Mouse (Mus musculus): ENCODE measurements at regions not wholly inside any gene's neighbourhood (a gene's known extent, or its start where the extent isn't known, plus 50 kb on each side); places are given as distances from the start of the nearest gene placed in this dataset.

DNA sequence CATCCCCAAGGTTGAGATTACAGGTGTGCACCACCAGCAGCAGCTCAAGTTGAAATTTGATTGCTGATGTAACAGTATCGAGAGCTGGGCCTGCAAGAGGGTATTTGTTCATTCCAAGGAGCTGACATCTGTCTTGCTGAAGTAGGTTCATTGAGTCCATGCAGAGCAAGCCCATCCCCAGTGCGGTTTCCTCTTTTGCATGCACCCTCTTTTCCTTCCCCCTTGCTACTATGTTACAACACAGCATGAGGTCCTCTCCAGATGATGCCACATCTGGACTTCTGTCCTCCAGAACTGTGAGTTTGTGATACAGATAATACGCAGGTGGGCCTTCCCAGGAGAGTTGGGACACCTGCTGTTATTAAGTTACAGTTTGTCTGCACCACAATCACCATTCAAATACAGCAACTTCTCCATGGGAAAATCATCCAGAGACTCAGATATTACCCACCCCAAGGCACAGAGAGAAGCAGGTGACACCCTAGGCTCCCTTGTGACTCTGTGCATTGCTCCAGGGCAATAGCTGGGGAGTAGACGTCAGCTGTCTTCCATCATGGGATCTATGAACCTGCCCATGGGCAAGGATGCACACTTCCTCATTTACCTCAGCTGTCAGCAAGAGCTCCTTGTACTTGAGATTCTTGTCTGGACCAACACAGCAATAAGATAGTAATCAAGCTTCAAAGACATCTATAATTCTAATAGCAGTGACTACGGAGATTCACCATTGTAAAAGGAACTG lies 137.8 kb downstream of the Ets2 start:
- DNase-seq = no peak

DNA sequence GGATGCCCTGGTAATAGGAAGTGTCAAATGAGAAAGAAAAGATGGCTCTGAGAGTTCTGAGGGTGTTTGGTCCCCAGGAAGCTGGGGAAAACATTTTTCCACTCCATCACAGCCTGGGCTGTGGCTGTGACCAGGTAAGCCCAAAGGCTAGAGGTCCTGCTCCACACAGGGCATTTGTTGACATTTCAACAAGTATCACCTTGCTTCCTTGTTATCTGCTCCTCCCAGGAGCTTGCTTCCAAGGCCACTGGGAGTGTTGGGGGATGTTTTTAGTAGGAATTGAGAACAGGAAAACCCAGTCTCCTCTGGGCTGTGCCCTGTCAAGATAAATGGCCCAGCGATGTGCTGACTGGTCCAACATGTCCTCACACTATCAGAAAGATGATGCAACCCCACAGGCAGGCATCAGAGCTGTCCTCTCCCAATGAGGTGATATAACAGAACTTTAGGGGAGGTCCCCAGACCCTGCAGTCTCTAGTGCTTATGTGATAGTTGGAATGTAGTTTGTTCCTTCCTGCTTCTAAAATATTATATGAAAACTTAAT lies 137.1 kb downstream of the Ets2 start:
- DNase-seq = no peak

DNA sequence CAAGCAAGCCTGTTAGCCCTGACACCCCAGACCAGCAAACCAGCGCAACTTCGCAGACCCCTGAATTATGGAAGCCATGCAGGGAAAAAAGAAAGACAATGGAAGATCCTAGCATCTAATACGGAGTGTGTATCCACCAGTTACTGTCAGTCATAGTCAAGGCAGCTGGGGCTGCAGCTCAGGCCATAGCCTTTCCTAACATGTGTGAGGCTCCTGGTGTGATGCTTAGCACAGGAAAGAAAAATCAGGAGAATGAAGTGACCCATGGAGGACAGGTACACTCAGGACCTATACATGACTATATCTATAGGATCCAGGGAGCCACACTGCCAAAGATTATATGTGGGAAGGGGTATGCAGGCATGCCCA lies 136.6 kb downstream of the Ets2 start:
- no peak for DNase-seq

DNA sequence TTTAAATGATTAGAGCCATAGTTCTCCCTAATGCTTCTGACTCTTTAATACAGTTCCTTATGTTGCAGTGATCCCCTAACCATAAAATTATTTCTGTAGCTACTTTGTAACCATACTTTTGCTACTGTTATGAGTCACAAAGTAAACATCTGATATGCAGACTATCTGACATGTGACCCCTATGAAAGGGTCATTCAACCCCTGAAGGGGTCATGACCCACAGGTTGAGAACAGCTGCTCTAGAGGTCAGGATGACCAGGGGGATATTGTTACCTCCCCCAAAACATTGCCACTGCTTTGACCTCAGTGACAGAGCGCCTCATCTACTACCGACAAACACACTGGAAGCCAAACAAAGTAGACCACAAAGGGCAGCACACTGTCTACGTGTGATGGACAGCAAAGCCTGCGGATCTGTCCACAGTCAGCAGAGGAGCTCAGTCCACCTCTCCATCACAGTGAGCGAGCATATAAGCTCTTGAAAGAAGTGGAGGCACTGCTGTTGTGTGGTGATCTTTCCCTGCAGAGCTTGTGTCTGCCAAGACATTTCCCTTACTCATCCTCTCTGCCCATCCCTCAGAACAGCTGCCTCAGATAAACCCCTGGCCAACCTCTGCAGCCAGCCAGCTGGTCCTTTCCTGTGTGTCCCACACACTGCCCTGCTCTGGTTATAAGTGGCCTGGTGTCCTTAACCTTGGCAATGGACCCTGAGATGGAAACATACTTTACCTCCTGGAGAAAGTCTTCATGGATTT lies 136.0 kb downstream of the Ets2 start:
- no peak for DNase-seq

DNA sequence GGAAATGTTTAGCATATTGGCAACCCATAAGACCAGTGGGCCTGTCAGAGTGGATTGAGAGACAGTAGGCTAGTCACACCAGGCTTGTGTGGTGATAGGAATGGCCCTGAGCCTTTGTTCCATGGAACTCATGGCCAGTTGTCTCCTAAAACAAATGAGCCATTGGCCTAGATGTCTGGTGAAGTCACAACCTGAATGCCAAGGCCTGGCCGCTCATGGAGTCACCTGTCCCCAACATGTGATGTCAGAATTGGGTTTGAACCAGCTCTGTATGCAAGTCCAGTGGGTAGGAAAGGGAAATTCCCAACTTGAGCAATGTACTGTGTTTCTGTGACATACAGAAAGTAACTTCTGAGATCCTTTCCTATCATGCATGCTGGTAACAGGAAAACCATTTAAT lies 134.1 kb downstream of the Ets2 start:
- DNase-seq = no peak

DNA sequence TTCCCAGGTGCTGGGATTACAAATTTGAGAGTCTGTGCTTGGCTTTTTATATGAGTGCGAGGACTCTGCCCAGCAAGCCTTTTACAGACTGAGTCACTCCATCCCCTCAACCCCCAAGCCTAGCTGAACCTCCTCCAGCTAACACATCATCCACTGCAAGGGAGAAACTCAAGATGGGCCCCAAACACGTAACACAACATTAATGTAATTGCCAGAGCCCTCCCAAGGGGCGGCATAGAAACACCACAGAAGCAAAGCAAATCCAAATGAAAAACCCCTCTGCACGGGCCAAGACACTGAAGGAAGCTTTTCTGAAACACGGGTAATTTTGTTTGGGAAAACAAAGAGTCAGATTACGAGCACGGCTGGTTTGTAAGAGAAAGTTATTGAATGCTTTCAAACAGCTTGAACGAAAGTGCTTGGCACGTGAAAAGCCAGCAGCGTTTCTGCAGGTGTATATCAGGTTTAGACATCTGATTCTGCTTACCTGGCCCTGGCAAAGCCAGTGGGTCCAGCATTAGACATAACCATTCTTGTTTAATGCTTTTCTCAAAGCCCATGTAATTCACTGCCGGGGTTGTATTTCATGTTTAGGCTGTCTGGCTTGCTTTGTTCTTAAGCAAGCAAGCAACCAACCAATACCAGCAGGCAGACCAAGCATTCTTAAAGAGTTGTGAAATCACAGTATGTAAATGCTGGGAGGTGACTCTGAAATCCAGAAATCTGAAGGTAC lies 132.8 kb downstream of the Ets2 start:
- peak; percentile 46 for DNase-seq

DNA sequence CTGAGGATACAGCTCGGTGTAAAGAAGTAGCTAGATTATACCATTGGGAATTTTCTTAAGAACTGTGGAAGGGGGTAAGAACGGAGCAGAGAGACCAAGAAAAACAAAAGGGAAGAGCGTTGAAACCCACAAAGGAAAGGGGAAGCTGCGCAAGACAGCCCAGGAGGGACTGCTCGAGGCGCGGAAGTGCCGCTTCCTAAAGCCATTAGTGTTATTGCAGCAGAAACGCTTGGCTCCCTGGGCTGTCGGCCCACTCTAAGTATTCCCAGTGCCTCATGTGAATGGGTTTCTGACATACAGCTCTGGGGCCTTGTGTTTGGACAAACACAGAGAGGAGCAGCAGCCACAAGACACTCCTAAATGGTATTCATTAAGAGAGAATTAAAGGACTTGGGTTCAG lies 131.6 kb downstream of the Ets2 start:
- DNase-seq = peak; percentile 47

DNA sequence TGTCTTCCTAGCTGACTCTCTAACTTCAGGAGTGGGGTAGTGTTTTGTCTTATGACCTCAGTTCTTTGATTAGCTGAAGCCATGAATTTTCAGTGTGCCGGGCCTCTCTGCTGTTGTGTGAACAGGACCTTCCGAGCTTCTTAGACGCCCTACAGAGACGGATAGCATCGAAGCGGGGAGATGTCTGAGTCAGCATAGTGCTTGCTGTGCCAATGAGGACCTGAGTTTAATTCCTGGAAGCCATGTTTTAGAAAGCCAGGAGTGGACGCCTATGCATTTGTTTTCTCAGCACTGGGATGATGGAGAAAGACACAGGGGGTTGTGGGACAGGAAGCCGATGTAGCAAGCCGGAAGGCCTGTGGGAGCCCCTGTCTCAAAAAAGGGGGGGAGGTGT lies 130.5 kb downstream of the Ets2 start:
- DNase-seq = no peak

DNA sequence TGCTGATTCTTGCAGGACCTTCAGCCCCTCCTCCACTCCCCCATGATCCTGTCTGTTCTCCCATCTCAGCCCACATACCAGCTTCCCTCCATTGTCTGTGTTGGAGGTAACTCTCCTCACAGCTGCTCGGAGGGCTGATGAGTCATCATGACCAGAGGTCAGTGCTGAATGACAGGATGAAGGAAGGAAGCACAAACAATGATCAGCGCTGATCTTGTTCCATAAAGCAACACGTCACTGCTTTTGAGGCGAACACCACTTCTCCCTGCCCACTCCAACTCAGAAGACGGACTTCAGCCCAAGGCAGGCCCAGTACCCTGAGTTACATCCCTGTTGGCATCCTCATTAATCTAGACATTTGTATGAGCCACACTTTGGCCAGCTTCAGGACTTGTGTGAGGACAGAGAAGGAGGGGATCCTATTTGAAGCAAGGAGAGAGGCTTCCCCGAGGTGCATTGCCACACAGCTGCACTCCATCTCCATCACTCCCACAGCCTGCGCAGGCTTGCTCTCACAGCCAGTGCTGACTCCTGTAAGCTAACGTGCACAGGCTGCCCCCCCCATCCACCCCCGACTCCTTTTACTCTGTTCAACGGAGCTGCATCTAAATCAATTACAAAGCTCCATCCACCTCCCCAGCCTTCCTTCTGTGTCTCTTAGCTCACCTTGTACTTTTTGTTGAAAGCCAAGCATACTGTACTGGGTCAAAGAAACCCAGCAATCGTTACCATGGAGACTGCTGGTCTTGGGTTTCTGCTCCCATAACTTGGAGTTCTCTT lies 129.9 kb downstream of the Ets2 start:
- DNase-seq = peak; percentile 64

DNA sequence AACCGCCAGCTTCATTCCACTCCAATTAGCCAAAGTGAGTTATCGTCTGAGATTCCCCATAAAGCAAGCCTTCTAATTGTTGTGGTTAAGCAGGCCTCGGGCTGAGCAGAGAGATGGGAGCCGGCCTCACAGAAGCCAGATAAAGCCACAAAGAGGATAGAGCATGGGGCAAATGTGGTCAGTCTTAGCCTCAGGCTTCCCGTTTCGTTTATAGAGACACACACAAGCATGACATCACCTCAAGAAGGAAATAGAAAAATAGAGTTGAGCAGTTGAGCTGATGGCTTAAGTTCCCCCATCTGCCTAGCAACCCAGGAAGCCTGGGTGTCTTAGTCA lies 125.5 kb downstream of the Ets2 start:
- DNase-seq = no peak

DNA sequence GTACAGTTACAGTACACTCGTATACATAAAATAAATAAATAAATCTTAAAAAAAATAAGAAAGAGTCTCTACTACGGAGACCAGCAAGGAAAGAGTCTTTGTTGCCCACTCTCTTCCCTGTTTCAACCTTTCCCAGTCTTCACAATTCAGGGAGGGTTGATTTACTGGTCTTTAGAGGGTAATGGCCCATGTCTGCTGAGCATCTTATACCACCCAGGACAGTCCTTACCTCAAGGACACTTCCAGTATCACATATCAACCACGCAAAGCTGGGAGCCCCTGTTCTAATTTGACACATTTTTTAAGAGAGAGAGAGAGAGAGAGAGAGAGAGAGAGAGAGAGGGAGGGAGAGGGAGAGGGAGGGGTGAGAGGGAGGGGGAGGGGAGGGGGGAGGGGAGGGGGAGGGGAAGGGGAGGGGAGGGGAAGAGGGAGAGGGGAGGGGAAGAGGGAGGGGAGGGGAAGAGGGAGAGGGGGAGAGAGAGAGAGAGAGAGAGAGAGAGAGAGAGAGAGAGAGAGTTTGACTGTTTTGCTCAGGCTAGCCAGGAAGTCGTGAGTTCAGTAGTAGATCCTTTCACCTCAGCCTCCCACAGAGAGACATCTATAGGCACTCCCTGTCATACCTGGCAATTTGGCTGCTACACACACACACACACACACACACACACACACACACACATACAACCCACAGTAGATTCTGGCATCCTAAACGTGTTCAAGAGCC lies 125.0 kb downstream of the Ets2 start:
- DNase-seq = no peak

DNA sequence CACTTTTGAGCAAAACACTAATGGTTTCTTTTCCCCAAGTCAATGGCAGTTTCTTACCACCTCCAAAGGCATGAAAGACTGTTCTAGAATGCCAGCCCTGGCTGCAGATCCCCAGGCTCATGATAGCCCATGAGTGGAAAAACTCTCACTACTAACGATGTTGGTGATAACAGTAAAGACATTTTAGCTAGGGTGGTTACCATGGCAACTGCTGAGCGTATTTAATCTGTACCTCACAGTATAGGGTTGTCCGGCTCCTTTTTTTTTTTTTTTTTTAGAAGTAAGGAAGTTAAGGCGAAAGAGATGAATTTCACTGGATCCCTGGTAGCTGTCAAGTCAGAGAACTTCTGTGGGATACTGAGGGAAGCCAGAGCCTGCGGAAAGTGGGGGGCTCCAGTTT lies 123.8 kb downstream of the Ets2 start:
- no peak for DNase-seq

DNA sequence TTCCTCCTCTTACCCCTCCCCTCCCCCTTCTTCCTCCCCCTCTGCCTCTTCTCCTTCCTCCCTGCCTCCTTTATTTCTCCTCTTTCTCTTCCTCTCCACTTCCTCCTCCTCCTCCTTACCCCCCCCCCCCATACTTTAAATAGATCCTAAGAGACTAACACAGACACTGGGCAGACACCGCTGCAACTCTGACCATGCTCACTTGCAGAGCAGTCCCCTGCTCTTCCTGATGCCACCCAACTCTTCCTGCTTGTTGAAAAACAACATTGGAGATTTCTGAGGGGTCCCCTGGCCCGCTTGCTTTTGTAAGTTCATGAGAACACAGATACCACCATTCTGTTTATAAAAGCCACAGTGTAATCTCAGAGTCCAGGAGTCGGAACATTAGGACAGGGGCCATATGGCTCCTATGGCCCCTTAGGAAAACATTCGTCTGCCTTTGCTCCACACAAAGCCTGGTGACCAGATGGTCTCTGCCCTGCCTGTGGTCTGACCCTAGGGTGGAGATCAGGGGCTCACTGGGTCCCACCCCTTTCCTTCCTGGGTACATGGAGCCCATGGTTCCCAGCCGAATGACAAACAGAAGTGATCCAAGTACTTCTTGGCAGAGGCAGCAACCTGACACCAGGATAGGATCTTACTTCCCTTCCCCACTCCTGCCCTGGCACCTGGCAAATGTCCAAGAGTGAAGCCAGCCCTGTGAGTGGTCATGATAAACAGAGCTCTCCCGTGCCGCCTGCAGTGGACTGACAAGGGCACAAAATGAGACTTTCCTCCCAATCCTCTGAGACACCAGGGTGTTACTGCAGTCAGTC lies 123.1 kb downstream of the Ets2 start:
- DNase-seq = peak; percentile 82

DNA sequence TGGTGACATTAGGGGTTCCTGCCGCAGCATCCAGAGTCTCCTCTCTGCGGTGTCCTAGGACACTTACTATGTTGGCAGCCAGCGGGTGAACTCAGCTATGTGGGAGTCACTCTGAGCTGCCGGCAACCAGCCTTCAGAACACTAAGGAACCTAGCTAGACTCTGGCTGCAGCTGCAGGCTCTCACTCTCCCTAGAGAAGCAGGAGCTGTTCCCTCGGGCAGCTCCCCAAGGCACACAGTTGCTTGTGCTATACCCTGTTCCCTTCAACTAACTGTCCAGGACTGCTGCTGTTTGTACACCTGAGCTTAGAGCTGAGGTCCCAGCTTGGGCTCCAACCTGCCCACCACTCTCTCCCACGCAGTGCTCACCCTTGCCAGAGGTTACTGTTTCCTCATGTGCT lies 121.9 kb downstream of the Ets2 start:
- no peak for DNase-seq

DNA sequence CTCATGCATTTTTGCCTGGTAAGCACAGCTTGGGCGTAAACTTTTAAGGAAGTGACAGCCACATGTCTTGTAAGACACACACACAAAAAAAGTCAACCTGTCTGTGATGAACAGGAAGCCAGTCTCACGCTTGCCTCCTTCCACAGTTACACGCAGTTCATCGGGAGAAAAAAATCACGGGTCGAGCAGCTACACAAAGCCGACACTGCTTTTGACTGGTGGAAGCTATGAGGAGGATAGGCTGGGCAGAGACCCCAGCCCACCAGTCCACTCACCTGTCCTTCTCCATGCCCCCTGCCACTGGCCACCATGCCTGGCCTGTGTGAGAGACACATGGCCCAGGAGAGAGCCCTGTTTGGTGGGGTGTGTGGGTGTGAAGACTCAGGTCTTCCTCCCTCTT lies 119.2 kb downstream of the Ets2 start:
- no peak for DNase-seq

DNA sequence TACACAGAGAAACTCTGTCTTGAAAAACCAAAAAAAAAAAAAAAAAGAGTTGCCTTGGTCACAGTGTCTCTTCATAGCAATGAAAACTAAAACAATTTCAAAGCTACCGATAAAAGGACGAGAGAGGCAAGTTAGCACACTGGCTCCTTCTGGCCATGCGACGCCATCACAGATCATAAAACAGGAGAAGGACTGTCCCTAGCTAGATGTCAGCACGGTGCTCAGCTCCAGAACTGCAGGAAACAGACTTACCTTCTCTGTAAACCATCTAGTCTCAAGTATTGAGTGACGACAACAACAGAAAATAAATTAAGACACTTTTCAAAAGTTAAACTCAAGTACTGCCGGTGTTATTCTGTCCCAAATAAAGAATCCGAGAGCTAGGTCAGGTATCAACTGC lies 118.7 kb downstream of the Ets2 start:
- DNase-seq = no peak

DNA sequence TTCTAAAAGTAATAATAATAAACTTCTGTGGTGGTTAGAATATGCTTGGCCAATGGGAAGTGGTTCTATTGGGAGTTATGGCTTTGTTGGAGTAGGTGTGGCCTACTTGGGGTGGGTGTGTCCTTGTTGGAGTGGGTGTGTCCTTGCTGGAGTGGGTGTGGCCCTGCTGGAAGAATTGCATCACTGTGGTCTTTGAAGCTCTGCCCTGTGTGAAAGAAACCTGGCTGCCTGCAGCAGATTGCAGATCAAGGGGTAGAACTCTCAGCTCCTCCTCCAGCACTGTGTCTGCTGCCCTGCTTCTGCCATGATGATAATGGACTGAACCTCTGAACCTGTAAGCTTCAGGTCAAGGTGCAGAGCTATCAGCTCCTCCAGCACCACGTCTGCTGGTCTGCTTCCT lies 118.1 kb downstream of the Ets2 start:
- DNase-seq = no peak

DNA sequence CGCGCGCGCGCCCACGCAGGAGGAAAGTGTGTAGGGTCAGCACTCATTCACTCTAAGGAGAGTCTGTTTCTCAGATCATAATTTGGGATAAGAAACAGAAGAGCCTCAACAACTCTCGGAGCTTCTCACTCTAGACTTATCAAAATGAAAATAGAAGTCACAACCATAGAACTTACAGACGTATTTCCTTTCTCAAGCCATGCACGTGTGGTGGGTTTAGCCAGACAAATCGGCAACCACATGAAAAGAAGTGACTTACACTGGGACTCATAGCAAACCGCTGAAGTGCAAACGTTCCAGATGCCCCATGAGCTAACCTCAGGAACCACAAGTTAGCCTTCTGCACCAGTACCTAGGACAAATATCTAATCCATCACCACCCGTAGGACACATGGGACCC lies 114.1 kb downstream of the Ets2 start:
- no peak for DNase-seq

DNA sequence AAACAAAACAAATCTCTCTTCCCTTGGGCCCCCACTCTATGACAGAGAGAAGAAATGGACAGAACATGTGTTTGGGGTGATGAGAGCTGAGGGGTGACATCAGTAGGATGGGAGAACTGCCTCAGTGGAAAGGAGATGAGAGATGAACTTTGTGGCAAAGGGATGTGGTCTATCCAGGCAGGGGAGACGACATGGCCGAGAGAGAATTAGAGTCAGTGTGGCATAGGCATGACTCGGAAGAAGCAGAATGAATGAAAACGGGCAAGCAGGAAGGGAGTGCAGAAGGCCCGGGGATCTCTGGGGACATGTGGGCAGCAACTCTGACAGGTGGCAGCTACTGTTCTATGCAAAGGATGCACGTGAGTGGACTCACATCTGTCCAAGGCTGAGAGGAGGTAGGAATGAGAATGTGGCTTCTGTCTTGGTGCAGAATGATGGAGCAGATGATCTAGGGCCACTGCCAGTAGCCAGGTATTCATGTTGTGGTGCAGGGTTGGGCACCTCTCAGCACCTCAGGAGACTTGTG lies 113.4 kb downstream of the Ets2 start:
- no peak for DNase-seq

DNA sequence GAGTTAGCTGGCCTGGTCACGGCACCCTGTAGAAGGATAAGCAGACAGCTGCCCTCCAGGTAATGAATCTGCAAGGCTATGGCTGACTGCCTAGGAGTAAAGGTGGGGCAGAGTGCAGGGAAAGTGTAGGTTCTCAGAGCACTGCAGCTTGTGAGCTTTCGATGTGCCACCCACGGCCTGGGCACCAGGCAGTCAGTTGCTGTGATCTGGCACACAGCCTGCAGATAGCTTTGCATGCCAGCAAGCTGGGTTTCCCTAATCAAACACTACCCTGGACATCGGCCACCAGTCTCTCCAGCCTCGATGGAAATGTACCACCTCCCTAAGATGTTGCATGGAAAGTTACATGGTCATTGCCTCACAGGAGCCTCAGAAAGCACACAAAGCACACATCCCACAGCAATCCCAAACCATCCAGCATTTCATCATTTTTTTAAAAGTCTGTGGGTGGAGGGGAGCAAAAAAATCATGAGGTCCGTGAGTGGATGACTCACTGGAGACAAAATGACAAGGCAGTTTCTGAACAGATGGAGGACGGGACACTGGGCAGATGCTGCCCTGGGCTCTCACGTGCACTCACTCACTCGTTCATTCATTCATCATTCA lies 112.7 kb downstream of the Ets2 start:
- DNase-seq = peak; percentile 48
